Mouse (Mus musculus): ENCODE measurements around the gene Arsj. TPM values are rescaled to one million over a fixed set of nuclear protein-coding genes. Genes with fewer than 3 reads are reported as not detected.

Gene Arsj
- not detected for polyA plus RNA-seq (2017; shearing (Covaris generic))

DNA sequence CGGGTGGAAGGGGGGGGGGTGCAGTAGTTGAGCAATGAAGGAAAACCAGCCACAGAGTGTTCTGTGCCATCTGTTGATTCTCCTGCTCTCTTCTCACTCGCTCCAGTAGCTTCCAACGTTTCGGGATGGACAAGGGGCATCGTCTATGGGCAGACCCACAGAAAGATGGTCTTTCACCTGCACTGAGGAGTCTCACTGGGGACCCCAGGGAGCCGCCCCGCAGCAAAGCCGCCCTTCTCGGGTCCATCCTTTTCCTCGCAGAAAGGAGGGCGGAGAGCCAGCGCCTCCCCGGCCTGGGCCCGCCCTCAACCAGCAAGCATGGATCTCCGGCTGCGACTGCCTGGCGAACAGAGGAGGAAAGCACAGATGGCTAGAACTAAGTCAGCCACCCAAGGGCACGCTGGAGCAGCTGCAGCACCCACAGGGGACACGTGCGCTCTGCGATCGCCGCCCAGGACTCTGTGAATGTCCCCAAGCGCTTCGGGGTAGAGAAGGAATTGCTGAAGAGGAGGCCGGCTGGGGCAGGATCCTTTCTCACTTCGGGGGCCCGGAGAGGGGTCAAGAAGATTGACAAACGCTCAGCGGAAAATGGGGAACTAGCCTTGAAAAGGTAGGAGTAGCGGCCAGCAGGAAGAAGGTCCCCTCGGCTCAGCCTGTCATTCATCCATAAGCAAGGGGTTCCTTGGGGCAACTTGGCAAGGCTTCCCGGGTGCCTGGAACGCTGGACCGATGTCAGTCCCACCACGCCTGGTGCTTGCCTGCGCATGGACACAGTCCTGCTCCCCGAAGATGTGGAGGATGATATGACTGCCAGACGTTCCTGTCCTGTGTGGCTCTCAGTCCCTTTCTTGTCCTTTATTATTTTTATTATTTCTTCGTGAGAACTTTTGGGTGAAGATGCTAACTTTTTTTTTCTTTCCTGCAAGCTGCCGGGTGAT is at the start of gene Arsj:
Gene Arsj (plus strand): TSS at position 117 of the 938 bp plus-strand sequence.

Other genes with a start within 250 kb of the Arsj start
- gene Camk2d, start 232.6 kb downstream of the Arsj start, polyA plus RNA-seq (2017; shearing (Covaris generic)), result 57.7 TPM